Mouse (Mus musculus) inflammation-experienced regulatory T-cells, adult 6 months (primary cell): ENCODE results near the gene Scyl1. TPM values are rescaled to one million over a fixed set of nuclear protein-coding genes. Genes with fewer than 3 reads are reported as not detected.
A peak's percentile ranks its signal among the peaks of the same experiment; 100 is the strongest.
"Not testable (repeated sequence)": the region's sequence is repeated elsewhere in the genome, so short reads cannot be mapped to it uniquely, and the experiment has no call there.

Experiments used
- ATAC-seq: one replicate; pipeline ENCODE4 v1.8.0; 2017
- polyA plus RNA-seq, 3 experiments: library from polyadenylated mRNA; unstranded; fragments of 100-300 nt; shearing (Covaris generic); gene quantifications; one replicate each; pipeline ENCODE4 v1.2.1; 2017

Scyl1 gene
- 10 to 100 TPM; 14.2 to 19.5 (median 15.4) TPM for polyA plus RNA-seq

DNA sequence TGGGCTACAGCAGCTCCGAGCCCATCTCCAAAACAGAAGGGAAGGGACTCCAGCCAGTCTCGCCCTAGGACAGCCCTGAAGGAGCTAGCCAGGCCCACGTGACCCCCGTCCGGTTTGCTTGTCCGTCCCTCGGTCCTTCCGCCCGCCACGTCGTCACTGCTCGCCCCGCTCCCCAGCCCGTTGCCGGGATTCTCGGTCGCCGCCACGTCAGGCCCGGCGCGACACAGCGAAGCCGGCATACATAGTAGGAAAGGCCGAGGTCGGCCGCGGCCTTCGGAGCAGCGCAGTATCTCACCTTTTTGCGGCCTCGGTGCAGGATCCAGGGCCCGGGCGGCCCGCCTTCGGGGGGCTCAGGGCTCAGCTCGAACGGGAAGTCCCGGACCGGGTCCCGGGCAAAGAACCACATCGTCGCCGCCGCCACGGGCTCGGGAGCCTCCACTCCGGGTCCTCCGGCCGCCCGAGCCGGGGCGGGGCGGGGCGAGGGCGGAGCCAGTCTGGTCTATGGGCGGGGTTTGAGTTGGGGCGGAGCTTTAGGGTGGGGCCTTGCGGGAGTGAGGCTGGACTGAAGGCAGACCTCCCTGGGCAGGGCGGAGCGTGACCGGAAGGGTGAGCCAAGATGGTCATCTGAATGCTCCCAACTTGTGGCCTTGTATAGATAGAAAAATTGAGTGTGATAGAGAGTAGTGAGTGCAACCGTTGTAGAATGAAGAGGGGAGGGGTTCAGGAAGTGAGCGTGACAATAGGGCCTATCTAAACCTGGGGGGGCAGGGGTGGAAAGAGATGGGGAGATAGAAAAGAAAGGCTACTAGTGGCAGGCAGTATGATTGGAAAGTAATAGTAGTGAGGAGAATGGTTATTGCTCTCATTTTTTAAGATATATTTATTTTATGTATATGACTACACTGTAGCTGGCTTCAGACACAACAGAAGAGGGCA is at the start of gene Scyl1:
TSS of gene Scyl1 (minus strand) at position 495 of the 936 bp plus-strand sequence.
- peak; percentile 94 for ATAC-seq

DNA sequence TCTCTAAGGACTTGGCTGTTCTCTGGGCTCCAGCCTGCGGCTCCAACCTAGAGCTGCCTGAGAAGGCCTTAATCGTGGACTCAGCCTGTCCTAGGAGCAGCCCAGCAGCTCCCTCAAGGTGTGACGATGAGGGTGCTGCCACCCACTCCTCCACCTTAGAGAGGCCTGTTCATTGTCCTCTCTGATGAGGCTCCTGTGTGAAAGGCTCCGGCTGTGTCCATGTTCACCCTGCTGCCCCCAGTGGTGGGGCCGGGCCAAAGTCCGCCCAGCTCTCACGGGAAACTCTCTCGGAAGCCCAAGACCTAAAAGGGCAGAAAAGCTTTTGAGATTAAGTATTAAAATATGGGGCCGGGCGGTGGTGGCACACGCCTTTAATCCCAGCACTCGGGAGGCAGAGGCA is 48.3 kb upstream of the Scyl1 start:
- no peak for ATAC-seq

DNA sequence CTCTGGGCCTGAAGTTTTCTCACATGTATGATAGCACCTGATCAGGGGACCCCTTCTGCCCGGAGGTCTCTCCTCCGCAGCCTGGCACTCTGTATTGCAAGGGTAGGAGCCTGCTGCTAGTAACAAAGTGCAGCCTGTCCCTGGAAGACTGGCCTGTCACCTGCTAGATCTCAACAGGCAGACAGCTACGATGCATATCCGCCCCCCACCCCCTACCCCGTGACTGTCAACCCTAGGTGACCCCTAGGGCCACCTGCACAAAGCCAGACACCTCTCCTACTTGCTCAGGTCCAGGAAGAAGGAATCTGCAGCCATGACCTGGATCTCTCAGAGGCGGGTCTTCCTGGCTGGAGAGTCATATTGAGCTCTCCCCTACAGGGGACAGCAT is 47.4 kb upstream of the Scyl1 start:
- ATAC-seq, result no peak

DNA sequence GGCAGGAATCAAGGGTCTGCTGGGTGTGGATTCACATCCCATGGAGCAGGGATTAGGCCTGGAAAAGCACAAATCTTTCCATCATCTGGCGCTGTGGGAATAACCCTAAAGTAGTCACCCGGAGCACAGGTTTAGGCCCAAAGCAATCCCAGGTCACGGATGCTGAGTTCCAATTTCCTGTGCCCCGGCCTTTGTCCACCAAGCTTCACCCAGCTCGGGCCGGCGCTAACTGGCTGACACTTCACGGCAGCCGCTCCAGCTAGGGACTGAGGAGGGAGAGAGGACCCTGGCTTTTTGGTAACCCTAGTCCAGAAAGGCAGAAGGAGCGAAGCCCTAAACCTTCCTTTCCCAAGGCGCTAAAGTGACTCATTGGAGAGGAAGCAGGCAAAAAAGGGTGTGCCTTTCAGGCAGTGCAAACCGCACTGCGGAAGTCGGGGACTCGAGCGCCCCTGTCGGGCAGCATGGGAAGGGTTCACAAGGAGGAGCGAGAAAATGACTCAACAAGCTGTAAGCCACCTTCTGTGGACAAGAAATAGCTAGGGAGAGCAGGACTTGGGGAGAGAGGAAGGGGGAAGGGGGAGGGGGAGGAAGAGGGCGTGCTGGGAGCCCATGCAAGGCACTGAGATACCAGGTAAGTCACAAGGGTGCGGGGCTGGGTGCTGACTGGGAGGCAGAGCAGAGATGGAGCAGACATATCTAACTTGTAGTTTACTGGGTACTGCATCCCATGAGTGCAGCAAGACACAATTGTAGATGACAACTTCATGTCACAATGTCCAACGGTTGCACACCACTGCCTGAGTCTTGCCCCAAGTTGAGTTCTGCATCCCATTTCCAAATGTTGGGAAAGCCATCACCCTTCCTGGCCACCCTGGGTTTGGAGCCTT is 46.7 kb upstream of the Scyl1 start:
- peak; percentile 73 for ATAC-seq

DNA sequence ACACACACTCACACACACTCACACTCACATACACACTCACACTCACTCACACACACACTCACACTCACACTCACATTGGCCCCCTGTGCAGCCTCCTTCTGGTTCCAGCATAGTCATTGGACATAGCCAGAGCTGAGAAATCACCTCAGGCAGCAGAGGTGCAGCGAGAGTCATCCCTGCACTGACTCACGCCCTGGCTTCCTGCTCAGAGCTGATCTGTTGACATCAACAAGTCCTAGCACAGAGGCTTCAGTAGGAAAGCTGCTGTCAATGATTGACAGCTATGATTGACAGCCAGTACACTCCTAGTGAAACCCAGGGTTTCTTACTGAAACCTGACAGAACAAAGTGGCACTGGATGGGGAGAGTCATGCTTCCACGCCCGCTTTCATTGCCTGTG is 44.7 kb upstream of the Scyl1 start:
- ATAC-seq, result peak; percentile 93

DNA sequence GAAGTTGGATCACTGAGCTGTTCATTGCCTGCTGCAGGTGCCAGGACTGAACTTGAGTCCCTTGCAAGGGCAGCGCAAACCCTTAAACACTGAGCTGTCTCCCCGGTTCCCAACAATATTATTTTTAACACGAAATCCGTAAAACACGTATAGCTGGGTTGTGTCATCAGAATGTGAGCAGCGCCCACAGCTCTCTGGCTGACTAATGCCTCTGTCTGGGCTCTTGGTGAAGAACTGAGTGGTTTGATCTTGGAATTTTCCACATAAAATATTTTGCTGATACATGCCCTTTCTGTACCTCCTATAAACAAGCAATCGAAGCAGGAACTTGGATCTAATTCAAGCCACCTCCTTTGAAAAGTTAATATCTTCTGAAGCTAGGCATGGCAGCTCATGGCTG is 43.8 kb upstream of the Scyl1 start:
- no peak for ATAC-seq

DNA sequence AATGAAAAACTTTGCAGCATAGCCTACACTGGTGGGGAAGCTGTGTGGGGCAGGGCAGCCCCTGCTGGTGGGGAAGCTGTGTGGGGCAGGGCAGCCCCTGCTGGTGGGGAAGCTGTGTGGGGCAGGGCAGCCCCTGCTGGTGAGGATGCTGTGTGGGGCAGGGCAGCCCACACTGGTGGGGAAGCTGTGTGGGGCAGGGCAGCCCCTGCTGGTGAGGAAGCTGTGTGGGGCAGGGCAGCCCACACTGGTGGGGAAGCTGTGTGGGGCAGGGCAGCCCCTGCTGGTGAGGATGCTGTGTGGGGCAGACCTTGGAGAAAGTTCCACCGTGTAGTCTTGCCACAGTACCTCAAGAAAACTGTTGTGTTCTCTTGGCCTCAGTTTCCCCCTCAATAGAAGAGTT is 42.8 kb upstream of the Scyl1 start:
- not testable (repeated sequence) for ATAC-seq

DNA sequence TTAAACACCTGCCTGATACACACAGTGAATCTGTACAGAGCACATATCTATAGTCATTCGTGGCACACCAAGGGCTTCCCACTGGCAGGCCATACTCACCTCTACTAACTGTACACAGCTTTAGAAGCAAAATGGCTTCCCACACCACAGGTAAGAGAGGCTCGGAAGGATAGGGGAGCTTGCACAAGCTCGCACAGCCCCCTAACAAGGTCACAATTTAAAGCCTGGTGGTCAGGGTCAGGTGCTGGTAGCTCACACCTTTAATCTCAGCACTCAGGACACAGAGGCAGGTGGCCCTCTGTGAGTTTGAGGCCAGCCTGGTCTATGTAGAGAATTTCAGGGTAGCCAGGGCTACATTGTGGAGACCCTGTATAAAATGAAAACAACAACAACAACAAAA is 42.3 kb upstream of the Scyl1 start:
- no peak for ATAC-seq

DNA sequence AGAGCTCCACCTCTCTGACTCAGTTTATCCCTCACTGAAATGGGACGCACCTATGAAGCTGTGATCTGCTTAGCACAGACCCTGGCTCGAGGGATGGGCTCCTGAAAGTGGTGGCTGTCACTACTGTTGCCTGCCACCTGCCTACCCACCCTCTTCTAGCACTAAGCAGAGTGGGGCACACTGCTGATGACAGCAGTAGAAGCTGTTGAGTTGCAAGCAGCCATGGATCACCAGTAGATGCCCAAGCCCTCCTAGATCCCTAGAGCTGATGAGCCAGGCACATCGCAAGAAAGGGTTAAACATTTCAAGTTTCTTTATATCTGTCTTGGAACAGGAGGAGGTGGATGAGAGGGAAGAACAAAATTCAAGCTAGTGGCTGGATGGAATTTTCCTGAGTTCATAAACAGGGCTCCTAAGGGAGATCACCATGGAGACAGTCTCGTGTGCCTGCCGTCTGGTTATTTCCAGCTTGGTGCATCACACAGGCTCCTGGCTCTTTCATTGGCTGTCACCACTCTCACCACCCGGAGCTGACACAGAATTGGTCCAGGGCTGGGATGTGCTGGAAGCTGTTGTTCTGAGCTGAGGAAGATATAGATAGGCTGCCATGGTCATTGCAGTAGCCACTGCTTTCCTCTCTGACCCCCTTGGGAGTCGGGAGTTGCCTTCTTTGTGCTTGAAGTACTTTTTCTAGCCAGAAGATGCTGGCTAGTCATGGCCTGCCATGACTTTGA is 40.7 kb upstream of the Scyl1 start:
- ATAC-seq, result no peak

DNA sequence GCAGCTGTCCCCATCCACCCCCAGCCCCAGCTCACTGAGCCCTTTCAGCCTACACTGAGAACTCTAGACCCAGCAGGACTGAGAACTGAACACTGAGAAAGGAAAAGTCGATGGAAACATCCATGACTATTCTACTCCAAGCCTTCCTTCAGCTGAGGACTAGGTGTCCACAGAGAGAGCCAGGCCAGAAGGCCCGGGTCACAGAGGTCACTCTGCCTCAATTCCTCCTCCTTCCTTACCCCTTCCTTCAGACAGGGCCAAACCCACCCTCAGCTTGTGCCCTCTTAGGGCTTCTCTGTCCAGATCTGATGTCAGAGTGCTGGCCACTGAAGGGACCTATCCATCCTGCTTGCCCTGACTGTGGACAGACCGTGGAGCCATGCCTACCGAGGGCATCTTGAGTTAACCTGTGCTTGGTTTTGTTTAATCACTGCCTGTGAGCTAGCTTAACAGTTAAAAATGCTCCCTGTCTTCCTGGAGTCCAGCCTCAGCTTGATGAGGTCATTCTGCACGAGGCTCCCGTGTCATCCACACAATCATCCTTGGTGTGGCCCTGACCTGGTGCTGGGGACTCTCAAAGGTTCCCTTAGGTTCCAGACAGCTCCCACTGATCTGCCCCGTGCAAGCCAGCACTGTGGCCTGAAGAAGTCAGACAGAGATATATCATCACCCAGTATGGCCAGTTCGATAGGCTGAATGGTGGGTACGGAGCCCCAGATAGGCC is 39.8 kb upstream of the Scyl1 start:
- no peak for ATAC-seq

DNA sequence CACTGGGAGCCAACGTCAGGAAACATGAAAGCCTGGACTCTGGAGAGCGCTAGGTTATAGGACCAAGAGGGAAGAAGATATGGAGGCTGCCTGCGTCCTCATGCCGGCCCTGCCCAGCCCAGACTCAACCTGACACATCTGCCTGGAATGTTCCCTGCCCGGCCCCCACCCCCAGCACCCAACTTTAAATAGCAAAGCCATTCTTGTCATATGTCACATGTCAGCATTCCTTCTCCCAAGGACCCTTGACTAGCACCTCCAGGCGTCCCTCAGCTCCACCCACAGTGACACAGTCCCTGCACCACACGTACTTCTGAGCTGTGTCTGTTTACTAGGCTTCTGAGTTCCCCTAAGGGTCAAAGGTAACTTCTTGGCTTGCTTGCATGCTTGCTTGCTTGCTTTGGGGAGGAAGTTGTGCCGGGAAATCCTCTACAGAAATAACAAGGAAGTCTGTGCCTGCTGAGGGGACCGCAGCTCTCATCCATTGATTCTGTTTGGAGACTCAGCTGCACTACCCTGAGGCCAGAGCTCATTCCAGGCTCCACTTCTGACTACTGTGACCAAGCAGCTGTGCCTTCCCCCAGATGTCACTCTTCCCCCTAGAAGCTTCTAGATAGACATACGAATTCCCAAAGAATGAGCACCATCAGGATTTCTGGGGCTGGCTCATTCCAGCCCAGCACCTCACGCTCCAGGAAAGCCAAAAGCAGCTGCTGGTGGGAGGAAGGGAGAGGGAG is 39.1 kb upstream of the Scyl1 start:
- ATAC-seq, result no peak

DNA sequence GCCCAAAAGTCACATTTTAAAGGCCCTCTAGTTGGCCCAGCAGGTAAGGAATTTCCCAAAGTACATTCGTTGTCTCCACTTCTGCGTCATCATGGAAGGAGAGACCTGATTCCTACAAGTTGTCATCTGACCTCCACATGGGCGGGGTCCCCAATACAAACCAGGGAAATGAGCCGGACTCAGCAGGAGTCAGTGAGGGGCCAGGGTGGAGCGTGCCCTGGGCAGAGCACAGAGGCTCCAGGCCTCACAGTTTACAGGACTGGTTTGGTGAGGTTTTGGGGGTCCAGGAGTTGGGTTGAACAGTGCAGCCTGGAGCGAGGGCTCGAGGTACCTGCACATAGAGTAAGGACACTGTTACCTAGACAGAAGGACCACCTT is 38.5 kb upstream of the Scyl1 start:
- ATAC-seq, result no peak

DNA sequence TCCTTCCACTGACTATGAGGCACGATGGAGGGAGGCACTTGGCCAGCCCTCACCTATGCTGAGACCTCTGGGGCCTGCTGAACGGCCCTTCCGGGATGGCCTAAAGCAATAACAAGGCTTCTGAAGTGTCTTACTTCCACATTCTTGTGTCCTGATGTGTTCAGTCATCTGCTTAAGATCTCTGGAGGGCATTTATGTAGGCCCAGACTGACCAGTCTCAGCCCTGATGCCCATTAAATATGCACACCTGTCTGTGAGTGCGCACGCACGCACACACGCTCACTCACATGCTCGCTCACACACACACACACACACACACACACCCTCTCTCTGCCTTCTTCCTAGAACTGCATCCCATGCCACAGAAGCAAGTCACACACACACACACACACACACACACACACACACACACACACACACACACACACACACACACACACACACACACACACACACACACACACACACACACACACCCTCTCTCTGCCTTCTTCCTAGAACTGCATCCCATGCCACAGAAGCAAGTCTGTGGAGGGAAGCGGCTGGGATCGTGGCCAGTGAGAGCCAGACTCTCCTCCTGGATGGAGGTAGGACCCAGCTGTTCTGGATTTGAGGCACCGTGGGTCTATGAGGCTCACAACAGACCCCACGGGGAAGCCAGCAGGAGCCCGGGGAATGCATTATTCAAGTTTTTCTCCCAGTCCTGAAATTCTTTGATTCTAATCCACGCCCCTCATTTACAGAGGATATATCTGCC is 37.9 kb upstream of the Scyl1 start:
- ATAC-seq, result no peak

DNA sequence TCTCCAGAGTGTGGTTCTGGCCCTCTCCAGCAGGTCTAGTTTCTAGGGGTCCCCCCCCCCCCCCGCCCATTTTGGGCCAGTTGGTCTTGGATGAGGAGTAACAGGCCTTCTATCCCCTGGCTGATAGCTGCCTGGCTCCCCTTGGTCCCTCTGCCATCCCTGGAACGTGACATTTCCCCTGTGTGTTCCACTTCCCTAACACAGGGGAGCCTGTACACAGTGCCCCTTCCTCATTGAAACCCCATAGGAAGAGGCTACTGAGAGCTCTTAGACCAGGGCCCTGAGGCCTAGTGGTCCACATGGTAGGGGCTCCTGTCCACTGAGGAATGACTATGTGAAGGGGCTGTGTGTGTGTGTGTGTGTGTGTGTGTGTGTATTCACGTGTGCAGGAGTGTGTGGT is 36.5 kb upstream of the Scyl1 start:
- no peak for ATAC-seq

DNA sequence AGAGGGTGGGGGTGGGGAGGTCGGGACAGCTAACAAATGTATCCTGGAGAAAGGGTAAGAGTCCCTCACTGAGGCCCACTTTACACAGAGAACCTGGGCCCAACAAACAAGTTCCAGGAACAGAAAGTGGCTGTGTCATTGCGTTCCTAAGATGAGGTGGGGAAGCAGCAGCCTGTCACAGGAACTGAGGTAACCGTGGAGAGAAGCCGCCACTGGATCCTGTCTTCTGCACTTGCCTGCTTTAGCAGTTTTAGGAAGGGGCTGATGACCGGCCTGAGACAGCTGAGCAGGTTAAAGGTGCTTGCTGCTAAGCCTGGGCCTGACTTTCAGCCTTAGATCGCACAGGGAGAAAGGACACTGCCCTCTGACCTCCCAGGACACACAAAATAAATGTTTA is 35.6 kb upstream of the Scyl1 start:
- no peak for ATAC-seq

DNA sequence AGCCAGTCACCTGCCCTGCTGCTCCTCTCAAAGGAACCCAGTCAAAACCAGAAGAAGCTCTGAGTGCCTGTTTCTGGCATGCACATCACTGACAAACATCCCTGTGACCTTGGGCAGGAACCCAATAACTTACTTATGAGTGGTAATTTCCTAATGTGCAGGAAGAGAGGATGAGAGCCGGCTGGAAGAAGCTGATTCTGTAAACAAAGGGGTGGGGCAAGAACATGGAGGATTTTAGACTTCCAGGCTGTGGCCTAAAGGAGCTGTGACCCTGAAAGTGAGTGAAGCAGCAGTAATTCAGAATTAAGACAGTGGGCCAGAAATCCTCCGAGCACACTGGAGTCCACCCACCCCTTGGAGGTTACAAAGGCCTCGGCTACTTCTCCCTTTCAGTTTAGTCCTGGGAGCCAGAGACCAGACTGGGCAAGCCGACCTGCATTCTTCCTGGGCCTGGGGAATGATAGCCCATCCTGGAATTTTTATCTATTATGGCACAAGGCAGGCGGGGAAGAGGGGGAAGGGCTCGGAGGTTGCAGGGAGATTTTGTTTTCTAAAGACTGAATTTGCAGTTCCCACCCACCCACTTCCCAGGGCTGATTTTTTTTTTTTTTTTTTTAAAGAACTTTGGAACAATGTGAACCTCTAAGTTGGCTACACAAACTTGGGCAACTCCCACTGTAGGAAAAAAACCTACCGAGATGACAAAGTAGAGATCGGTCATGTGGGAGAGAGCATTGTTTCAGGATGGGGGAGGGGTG is 35.0 kb upstream of the Scyl1 start:
- no peak for ATAC-seq

DNA sequence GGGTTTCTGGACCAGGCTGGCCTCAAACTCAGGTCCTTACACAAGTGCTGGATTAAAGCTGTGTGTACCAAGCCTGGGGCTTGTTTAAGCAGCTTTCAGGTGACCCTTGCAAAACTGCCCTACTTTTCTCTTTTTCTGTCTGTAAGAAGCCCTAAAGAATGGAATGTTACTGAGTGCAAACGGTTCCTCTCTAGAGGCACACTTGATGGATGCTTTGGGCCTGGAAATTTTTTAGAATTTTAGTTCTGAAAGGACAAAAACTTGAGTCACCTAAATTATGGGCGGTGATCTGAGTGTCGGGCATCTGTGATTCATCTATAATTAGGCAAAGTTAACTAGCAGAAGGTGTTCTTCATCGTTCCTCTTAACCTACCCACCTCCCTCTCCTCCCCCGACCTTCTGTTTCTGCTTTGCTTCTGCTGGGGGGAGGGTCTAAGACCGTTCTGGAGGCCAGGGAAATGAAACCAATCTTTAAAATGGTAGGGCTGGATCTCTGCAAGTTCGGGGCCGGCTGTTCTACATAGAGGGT is 33.2 kb upstream of the Scyl1 start:
- ATAC-seq, result no peak

DNA sequence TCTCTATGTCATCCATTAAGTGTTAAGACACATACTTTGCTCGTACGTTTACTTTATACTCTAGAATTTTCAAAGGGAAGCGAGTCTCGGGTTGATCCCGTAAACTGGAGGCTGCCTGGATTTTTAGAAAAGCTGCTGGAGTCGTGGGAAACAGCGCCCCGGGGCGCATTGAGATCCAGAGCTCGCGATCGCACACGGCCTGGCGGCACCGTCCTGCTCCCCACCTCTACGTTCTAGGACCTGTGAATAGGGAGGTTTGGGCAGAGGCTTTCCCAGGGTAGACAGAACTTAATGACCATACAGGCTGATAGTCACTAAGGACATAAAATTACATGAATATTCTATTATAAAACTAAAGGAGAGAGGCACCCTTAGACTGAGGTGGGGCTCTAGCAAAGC is 32.7 kb upstream of the Scyl1 start:
- no peak for ATAC-seq

DNA sequence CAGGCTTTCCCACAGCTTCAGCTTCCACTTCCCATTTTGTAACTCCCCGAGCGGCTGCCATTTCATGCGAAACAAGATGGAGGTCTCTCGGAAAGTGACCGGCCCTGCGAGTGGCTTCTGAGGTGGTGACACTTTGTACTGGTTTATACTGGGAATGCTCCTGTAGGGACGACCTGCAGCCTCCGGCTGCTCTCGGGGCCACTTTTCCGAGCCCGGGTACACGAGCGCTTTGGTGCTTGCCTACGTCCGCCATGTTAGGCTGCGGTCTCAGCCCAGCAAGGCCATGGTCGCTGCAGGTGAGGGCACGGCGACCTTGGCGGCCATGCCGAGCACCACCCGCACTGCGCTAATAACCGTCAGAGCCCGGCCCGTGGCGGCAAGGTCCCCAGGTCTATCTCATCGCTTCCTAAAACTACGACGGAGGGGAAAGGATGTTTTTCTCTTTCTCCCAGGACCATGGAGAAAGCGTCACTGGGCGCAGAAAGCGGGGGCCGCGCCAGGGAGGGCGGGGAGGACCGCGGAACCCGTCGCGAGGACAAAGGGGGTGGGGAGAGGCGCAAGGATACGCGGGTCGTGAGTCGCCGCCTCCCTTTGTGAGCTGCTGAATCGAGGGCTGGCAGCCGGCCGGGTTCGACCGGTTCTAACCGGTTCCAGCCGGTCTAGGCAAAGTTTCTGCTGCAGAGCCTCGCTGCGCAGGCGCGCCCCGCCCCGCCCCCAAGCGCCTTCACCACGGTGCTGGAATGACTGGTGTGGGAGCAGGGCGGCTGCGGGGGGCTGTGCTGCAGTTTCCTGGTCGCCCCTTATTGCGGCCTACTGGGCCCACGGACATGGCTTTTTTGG is 32.0 kb upstream of the Scyl1 start:
- ATAC-seq, result peak; percentile 70
